Mouse (Mus musculus): ENCODE results near the gene 1700001P01Rik. TPM values are rescaled to one million over a fixed set of nuclear protein-coding genes. Genes with fewer than 3 reads are reported as not detected.

Gene 1700001P01Rik
- polyA plus RNA-seq, 1 experiment: 0.46 TPM

DNA sequence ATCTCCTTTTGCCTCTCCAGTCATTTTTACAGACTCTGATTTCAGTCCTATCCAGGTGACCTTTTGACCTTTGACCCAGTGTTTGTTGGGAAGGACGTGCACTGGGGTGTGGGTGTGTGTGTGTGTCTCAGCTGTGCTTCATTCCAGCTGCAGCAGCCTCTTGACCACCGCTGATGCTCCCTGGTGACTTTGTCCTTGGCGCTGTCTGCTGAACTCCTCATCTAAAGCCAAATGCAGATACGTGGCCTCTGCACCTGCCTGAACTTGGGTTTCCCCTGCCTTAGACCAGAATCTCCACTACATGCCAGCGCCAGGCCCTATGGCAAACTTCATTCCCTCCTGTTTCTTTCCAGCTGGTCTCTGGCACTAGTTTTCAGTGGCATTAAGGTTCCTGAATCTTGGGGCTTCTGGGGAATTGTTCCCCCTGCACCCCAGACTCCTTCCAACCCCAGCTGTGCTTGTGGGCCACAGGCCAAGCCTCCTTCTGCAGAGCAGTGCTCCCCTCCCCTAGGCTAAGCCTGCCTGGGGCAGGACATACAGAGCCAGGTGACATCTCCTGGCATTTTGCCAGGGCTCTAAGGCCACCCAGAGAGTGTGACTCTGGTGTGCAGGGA, 33.0 kb upstream of the 1700001P01Rik start:
- TF ChIP-seq POLR2A (IDR thresholded peaks at IDR 0.05; ENCODE audit: borderline replicate concordance, extremely low read depth, insufficient read depth, insufficient read length, poor library complexity, severe bottlenecking) (no peak), CTCF (IDR thresholded peaks at IDR 0.05; ENCODE audit: borderline replicate concordance, extremely low read depth, insufficient read depth, insufficient read length) (no peak)

GRCm38 (mm10) chr11:97808093-97808492, 32.4 kb upstream of the 1700001P01Rik start:
- TF ChIP-seq POLR2A (IDR thresholded peaks at IDR 0.05; ENCODE audit: borderline replicate concordance, extremely low read depth, insufficient read depth, insufficient read length, poor library complexity, severe bottlenecking) (no peak), CTCF (IDR thresholded peaks at IDR 0.05; ENCODE audit: borderline replicate concordance, extremely low read depth, insufficient read depth, insufficient read length) (no peak)
- DNase-seq (ENCODE audit: low read depth): peak; percentile 74

More for the DNA sequence above, 33.0 kb upstream of the 1700001P01Rik start:
- DNase-seq (ENCODE audit: low read depth): peak; percentile 58

GRCm38 (mm10) chr11:97807626-97808025, 31.9 kb upstream of the 1700001P01Rik start:
- DNase-seq (ENCODE audit: low read depth): no peak
- no peak for TF ChIP-seq POLR2A (IDR thresholded peaks at IDR 0.05; ENCODE audit: borderline replicate concordance, extremely low read depth, insufficient read depth, insufficient read length, poor library complexity, severe bottlenecking)
- no peak for TF ChIP-seq CTCF (IDR thresholded peaks at IDR 0.05; ENCODE audit: borderline replicate concordance, extremely low read depth, insufficient read depth, insufficient read length)

- DNase-seq (ENCODE audit: low read depth): no peak
- TF ChIP-seq CTCF (IDR thresholded peaks at IDR 0.05; ENCODE audit: borderline replicate concordance, extremely low read depth, insufficient read depth, insufficient read length) (no peak), POLR2A (IDR thresholded peaks at IDR 0.05; ENCODE audit: borderline replicate concordance, extremely low read depth, insufficient read depth, insufficient read length, poor library complexity, severe bottlenecking) (no peak)
Measured at GRCm38 (mm10) chr11:97806613-97806964, 30.9 kb upstream of the 1700001P01Rik start.

- TF ChIP-seq CTCF (IDR thresholded peaks at IDR 0.05; ENCODE audit: borderline replicate concordance, extremely low read depth, insufficient read depth, insufficient read length) (no peak), POLR2A (IDR thresholded peaks at IDR 0.05; ENCODE audit: borderline replicate concordance, extremely low read depth, insufficient read depth, insufficient read length, poor library complexity, severe bottlenecking) (no peak)
- DNase-seq (ENCODE audit: low read depth): peak; percentile 80
Measured at GRCm38 (mm10) chr11:97805662-97806612, 30.2 kb upstream of the 1700001P01Rik start.

- peak; percentile 90 for DNase-seq (ENCODE audit: low read depth)
- TF ChIP-seq CTCF (IDR thresholded peaks at IDR 0.05; ENCODE audit: borderline replicate concordance, extremely low read depth, insufficient read depth, insufficient read length) (no peak), POLR2A (IDR thresholded peaks at IDR 0.05; ENCODE audit: borderline replicate concordance, extremely low read depth, insufficient read depth, insufficient read length, poor library complexity, severe bottlenecking) (no peak)
Measured at GRCm38 (mm10) chr11:97804841-97805661, 29.3 kb upstream of the 1700001P01Rik start.

DNA sequence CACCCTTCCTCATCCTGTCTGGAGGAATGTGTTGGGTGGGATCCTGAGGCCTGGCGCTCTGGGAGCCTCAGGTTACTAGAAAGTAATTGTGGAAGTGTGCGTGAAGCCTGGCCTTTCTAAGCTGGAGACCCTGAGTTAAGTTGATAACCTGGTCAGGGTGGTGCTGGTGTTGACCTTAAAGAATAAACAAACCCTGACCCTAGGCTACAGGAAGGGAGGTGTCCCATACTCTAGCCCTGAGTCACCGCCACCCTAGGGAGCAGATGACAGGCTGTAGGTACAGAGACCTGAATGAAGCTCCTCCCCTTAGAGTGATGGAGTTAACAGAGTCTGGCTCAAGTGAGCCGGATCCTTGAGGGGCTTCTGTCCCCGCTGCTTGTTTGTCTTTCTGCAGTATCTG, 28.1 kb upstream of the 1700001P01Rik start:
- DNase-seq (ENCODE audit: low read depth): no peak
- TF ChIP-seq CTCF (IDR thresholded peaks at IDR 0.05; ENCODE audit: borderline replicate concordance, extremely low read depth, insufficient read depth, insufficient read length) (no peak), POLR2A (IDR thresholded peaks at IDR 0.05; ENCODE audit: borderline replicate concordance, extremely low read depth, insufficient read depth, insufficient read length, poor library complexity, severe bottlenecking) (no peak)

DNA sequence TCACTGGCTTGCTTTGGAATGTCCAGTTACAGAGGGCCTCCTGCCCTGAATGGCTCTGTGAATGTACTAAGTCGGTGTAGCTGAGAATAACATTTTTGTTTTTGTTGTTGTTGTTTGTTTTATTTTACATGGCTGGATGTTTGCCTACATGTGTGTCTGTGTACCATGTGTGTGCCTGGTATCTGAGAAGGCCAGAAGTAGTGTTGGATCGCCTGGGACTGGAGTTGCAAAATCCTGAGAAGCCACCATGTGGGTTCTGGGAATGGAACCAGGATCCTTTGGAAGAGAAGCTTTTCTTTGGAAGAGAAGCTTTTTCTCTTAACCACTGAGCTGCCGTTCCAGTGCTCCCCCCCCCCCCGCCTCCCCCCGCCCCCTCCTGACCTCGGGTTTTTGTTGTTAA, 26.8 kb upstream of the 1700001P01Rik start:
- DNase-seq (ENCODE audit: low read depth): no peak
- TF ChIP-seq POLR2A (IDR thresholded peaks at IDR 0.05; ENCODE audit: borderline replicate concordance, extremely low read depth, insufficient read depth, insufficient read length, poor library complexity, severe bottlenecking): no peak
- TF ChIP-seq CTCF (IDR thresholded peaks at IDR 0.05; ENCODE audit: borderline replicate concordance, extremely low read depth, insufficient read depth, insufficient read length): no peak

- TF ChIP-seq POLR2A (IDR thresholded peaks at IDR 0.05; ENCODE audit: borderline replicate concordance, extremely low read depth, insufficient read depth, insufficient read length, poor library complexity, severe bottlenecking) (no peak), CTCF (IDR thresholded peaks at IDR 0.05; ENCODE audit: borderline replicate concordance, extremely low read depth, insufficient read depth, insufficient read length) (no peak)
Measured at GRCm38 (mm10) chr11:97802194-97802470, 26.4 kb upstream of the 1700001P01Rik start.

DNA sequence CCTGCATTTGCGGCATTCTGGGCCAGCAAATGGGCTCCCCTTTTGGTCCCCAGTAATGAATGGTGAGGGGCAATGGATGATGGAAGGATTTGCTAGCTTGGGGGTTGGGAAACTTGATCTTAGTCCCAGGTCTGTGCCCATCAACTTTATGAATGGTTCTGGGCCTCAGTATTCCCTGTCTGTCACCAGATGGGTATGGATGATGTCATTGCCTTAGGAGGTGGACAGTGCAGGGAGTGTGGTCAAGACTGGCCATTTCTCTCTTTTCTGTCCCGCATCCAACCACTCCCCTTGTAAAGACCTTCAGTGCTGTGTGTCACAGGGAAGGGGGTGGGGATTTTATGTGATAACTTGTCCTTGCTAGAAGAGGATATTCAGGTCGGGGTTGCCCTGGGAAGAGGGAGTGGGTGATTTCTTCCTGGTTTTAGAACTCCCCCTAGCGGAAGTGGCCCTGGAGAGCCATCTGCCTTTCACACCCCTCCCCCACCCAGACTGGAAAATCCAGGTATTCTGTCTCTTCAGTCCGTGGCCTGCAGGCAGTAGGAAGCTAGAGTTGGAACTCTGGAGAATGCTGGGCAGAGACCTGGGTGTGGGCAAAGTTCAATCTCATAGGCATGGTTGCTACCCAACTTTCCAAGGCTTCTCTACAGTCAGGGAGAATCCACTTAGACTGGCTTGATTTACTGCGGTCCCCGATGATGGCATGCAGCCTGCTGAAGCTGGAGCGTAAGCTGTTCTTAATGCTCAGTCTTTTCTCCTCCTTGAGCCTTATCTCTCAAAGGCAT, 25.9 kb upstream of the 1700001P01Rik start:
- peak; percentile 62 for DNase-seq (ENCODE audit: low read depth)
- TF ChIP-seq POLR2A (IDR thresholded peaks at IDR 0.05; ENCODE audit: borderline replicate concordance, extremely low read depth, insufficient read depth, insufficient read length, poor library complexity, severe bottlenecking) (no peak), CTCF (IDR thresholded peaks at IDR 0.05; ENCODE audit: borderline replicate concordance, extremely low read depth, insufficient read depth, insufficient read length) (peak; percentile 49; the same call in 1 of the 2 replicates)

More at GRCm38 (mm10) chr11:97802194-97802470, 26.4 kb upstream of the 1700001P01Rik start:
- no peak for DNase-seq (ENCODE audit: low read depth)
